In the genomic region with DNA sequence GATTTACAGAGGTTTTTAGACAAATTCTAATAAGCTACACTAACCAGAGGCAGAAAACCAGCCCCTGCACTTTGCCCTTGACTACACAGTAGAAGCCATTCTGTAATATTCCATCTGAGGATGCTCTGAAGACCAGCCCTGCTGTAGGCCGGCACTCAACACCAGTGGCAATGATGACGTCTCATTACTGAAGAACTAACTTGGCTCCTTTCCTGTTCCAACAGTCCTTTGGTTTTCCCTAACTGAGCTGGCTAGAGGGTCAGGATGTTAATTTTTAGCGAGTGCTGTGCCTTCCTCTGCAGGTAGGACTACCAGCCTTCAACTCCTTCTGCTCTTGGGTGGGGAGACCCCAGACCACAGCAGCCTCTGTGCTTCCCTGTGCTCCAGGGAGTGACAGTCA, we compare ENCODE assay signal across 33 mouse cellular contexts. TPM values are rescaled to one million over a fixed set of nuclear protein-coding genes. Genes with fewer than 3 reads are reported as not detected.
DNase-seq lines count a peak whose midpoint lies in the region; ATAC-seq lines count a peak whose summit lies in the region.
"Had no signal": no experiment of that assay in that cellular context is flagged by ENCODE, and none has a peak within 500 bp of the region (broad histone marks: within the 10 kb centered on the region; RNA-seq: fewer than 3 reads in every experiment).

No protein-coding gene starts in this region.

- WGBS in heart, embryonic 10.5 days: 49% methylated on average over 3 of the region's 3 CpGs
- 50% methylated on average over 3 of the region's 3 CpGs for WGBS in heart, embryonic 11.5 days (ENCODE audit: insufficient replicate concordance)
- 50% methylated on average over 3 of the region's 3 CpGs for WGBS in kidney, embryonic 16.5 days
- 56% methylated on average over 3 of the region's 3 CpGs for WGBS in midbrain, embryonic 10.5 days
- 51% methylated on average over 3 of the region's 3 CpGs for WGBS in midbrain, embryonic 16.5 days

- peak overlapping the region; percentile 60; the same call in 1 of the 2 replicates for H3K27ac ChIP-seq in heart, embryonic 10.5 days
- no peak overlapping the region for H3K27ac ChIP-seq in heart, embryonic 11.5 days (ENCODE audit: low read depth, low read length)
- H3K27ac ChIP-seq in kidney, embryonic 16.5 days (ENCODE audit: low read length): peak overlapping the region; percentile 40; the same call in 1 of the 2 replicates
- 0 out of 2 replicates have a peak overlapping the region, but pooled peaks have one; percentile 28 for H3K27ac ChIP-seq in midbrain, embryonic 10.5 days (replicated peaks)
- no peak overlapping the region for H3K27ac ChIP-seq in midbrain, embryonic 16.5 days (ENCODE audit: low read length)
- H3K27ac ChIP-seq: embryonic facial prominence, embryonic 13.5 days; hindbrain, embryonic 15.5 days; liver, embryonic 12.5 days; midbrain, embryonic 12.5 days; neural tube, embryonic 13.5 days; stomach, postnatal 0 days had no signal

- H3K4me1 ChIP-seq in heart, embryonic 10.5 days: peaks cover 10% of the 10 kb centered on the region
- no peaks in the 10 kb centered on the region for H3K4me1 ChIP-seq in heart, embryonic 11.5 days (ENCODE audit: control insufficient read depth, insufficient read depth, low read length)
- H3K4me1 ChIP-seq in kidney, embryonic 16.5 days (ENCODE audit: insufficient read depth, low read length): peaks cover 9% of the 10 kb centered on the region; the same call in 1 of the 2 replicates
- peaks cover 32% of the 10 kb centered on the region for H3K4me1 ChIP-seq in midbrain, embryonic 10.5 days
- H3K4me1 ChIP-seq in midbrain, embryonic 16.5 days (ENCODE audit: control insufficient read depth, insufficient read depth, low read length): peaks cover 8% of the 10 kb centered on the region; the same call in 1 of the 2 replicates
- H3K4me1 ChIP-seq: liver, embryonic 12.5 days had no signal

- H3K4me2 ChIP-seq in heart, embryonic 11.5 days: no peak overlapping the region
- H3K4me2 ChIP-seq in kidney, embryonic 16.5 days (replicated peaks; ENCODE audit: low read depth, low read length): no peak overlapping the region
- no peak overlapping the region for H3K4me2 ChIP-seq in midbrain, embryonic 16.5 days (ENCODE audit: low read length)
- H3K4me2 ChIP-seq: embryonic facial prominence, embryonic 13.5 days; heart, embryonic 12.5 days; hindbrain, embryonic 15.5 days; liver, embryonic 12.5 days; midbrain, embryonic 12.5 days; neural tube, embryonic 13.5 days had no signal

- no peak overlapping the region for H3K4me3 ChIP-seq in heart, embryonic 10.5 days
- H3K4me3 ChIP-seq in heart, embryonic 11.5 days (ENCODE audit: low read depth, low read length): no peak overlapping the region
- no peak overlapping the region for H3K4me3 ChIP-seq in kidney, embryonic 16.5 days (ENCODE audit: low read length)
- no peak overlapping the region for H3K4me3 ChIP-seq in midbrain, embryonic 10.5 days
- H3K4me3 ChIP-seq in midbrain, embryonic 16.5 days (ENCODE audit: low read depth, low read length): no peak overlapping the region
- H3K4me3 ChIP-seq: embryonic facial prominence, embryonic 13.5 days; heart, embryonic 12.5 days; hindbrain, embryonic 15.5 days; liver, embryonic 12.5 days; midbrain, embryonic 12.5 days; neural tube, embryonic 13.5 days had no signal

- no peak overlapping the region for H3K9ac ChIP-seq in heart, embryonic 11.5 days (ENCODE audit: low read depth, low read length)
- H3K9ac ChIP-seq in kidney, embryonic 16.5 days (replicated peaks; ENCODE audit: low read length): peak overlapping the region; percentile 17; the same call in 1 of the 2 replicates
- H3K9ac ChIP-seq in midbrain, embryonic 16.5 days (ENCODE audit: low read depth, low read length): no peak overlapping the region
- H3K9ac ChIP-seq: embryonic facial prominence, embryonic 13.5 days; forebrain, postnatal 0 days; heart, embryonic 12.5 days; hindbrain, embryonic 15.5 days; liver, embryonic 12.5 days; liver, postnatal 0 days; midbrain, embryonic 12.5 days; neural tube, embryonic 13.5 days had no signal

- DNase-seq in heart, embryonic 10.5 days (ENCODE audit: low spot score): no peak
- no peak for DNase-seq in kidney, postnatal 14 days
- no peak for DNase-seq in midbrain, embryonic 10.5 days (ENCODE audit: low spot score)
- no peak for DNase-seq in frontal cortex, postnatal 36 days (ENCODE audit: low spot score in 2 of 2)
- DNase-seq: adrenal gland, postnatal 25 days; cerebellum, adult 11-12 months; cerebellum, adult 9-11 months; embryo, embryonic 11 days; forebrain, postnatal 0 days; gastrocnemius, postnatal 10 days; heart, postnatal 4 days; kidney, adult 18-20 months; left cerebral cortex, postnatal 4 days; liver, postnatal 0 days; right cerebral cortex, postnatal 4 days; thymus, adult 18-20 months; thymus, postnatal 25 days had no signal

- ATAC-seq in heart, embryonic 11.5 days (replicated peaks; ENCODE audit: insufficient number of reproducible peaks, low FRiP score, low TSS enrichment): no peak
- no peak for ATAC-seq in kidney, embryonic 16.5 days (ENCODE audit: low FRiP score, low TSS enrichment)
- ATAC-seq in midbrain, embryonic 16.5 days: no peak
- ATAC-seq: forebrain, postnatal 0 days; inflammation-experienced regulatory T-cells, adult 6 months; liver, embryonic 12.5 days; liver, postnatal 0 days; Patski had no signal

- no peaks in the 10 kb centered on the region for H3K27me3 ChIP-seq in heart, embryonic 10.5 days (ENCODE audit: insufficient read depth, poor library complexity, severe bottlenecking)
- H3K27me3 ChIP-seq in heart, embryonic 11.5 days (ENCODE audit: control insufficient read depth, insufficient read depth, low read length): no peaks in the 10 kb centered on the region
- H3K27me3 ChIP-seq in kidney, embryonic 16.5 days (ENCODE audit: insufficient read depth, low read length): no peaks in the 10 kb centered on the region
- no peaks in the 10 kb centered on the region for H3K27me3 ChIP-seq in midbrain, embryonic 10.5 days (ENCODE audit: low read depth, poor library complexity, severe bottlenecking)
- H3K27me3 ChIP-seq in midbrain, embryonic 16.5 days (ENCODE audit: control insufficient read depth, insufficient read depth, low read depth, low read length): no peaks in the 10 kb centered on the region
- H3K27me3 ChIP-seq: embryonic facial prominence, embryonic 13.5 days; heart, embryonic 12.5 days; hindbrain, embryonic 15.5 days; midbrain, embryonic 12.5 days; neural tube, embryonic 13.5 days; Patski had no signal

- no peaks in the 10 kb centered on the region for H3K9me3 ChIP-seq in heart, embryonic 10.5 days
- H3K9me3 ChIP-seq in heart, embryonic 11.5 days (replicated peaks; ENCODE audit: control insufficient read depth, low read length): no peaks in the 10 kb centered on the region
- H3K9me3 ChIP-seq in kidney, embryonic 16.5 days (ENCODE audit: low read length): no peaks in the 10 kb centered on the region
- no peaks in the 10 kb centered on the region for H3K9me3 ChIP-seq in midbrain, embryonic 10.5 days (replicated peaks)
- no peaks in the 10 kb centered on the region; the same call in 1 of the 2 replicates for H3K9me3 ChIP-seq in midbrain, embryonic 16.5 days (replicated peaks; ENCODE audit: control insufficient read depth, low read length, poor library complexity, severe bottlenecking)
- H3K9me3 ChIP-seq: embryonic facial prominence, embryonic 13.5 days; hindbrain, embryonic 15.5 days; liver, embryonic 12.5 days; midbrain, embryonic 12.5 days; neural tube, embryonic 13.5 days had no signal

- no peaks in the 10 kb centered on the region for H3K36me3 ChIP-seq in heart, embryonic 10.5 days
- H3K36me3 ChIP-seq in heart, embryonic 11.5 days (ENCODE audit: control insufficient read depth, insufficient read depth, low read length): no peaks in the 10 kb centered on the region
- H3K36me3 ChIP-seq in kidney, embryonic 16.5 days (ENCODE audit: insufficient read depth, low read length): no peaks in the 10 kb centered on the region
- no peaks in the 10 kb centered on the region for H3K36me3 ChIP-seq in midbrain, embryonic 10.5 days
- H3K36me3 ChIP-seq in midbrain, embryonic 16.5 days (ENCODE audit: control insufficient read depth, insufficient read depth, low read length): no peaks in the 10 kb centered on the region
- H3K36me3 ChIP-seq: embryonic facial prominence, embryonic 13.5 days; heart, embryonic 12.5 days; hindbrain, embryonic 15.5 days; liver, embryonic 12.5 days; midbrain, embryonic 12.5 days; neural tube, embryonic 13.5 days had no signal

RNA-seq across cellular contexts. Expression of gene Spp2, which starts 47.9 kb away (rescaled TPM):
- 0.28 and 7.4 TPM in 2 replicates for polyA plus RNA-seq in heart, embryonic 10.5 days (2016; fragmentation: Nextera tagmentation; extraction: Ambion mirVana)
- 0.66 and 1.6 TPM in 2 replicates for polyA plus RNA-seq in heart, embryonic 11.5 days (2014; fragmentation: Nextera tagmentation; extraction: Ambion mirVana)
- 111 and 141 TPM in 2 replicates for polyA plus RNA-seq in kidney, embryonic 16.5 days (2015; fragmentation: Nextera tagmentation; extraction: Ambion mirVana)
- not detected in 2 replicates for polyA plus RNA-seq in midbrain, embryonic 10.5 days (2016; fragmentation: Nextera tagmentation; extraction: Ambion mirVana)
- polyA plus RNA-seq in midbrain, embryonic 16.5 days (2015; fragmentation: Nextera tagmentation; extraction: Ambion mirVana): 0.74 and 1.8 TPM in 2 replicates
- polyA plus RNA-seq: embryonic facial prominence, embryonic 13.5 days; forebrain, embryonic 11.5 days; gonadal fat pad, adult 2 months; inflammation-experienced regulatory T-cells, adult 6 months; midbrain, embryonic 12.5 days had no signal

RNA-seq across cellular contexts. Expression of gene Glrp1, which starts 55.2 kb away (rescaled TPM):
- 0.10 TPM in 1 of 2 replicates, not detected in the other for polyA plus RNA-seq in heart, embryonic 10.5 days (2016; fragmentation: Nextera tagmentation; extraction: Ambion mirVana)
- 0.10 TPM in 1 of 2 replicates, not detected in the other for polyA plus RNA-seq in heart, embryonic 11.5 days (2014; fragmentation: Nextera tagmentation; extraction: Ambion mirVana)
- not detected in 2 replicates for polyA plus RNA-seq in kidney, embryonic 16.5 days (2015; fragmentation: Nextera tagmentation; extraction: Ambion mirVana)
- polyA plus RNA-seq in midbrain, embryonic 10.5 days (2016; fragmentation: Nextera tagmentation; extraction: Ambion mirVana): not detected in 2 replicates
- polyA plus RNA-seq in midbrain, embryonic 16.5 days (2015; fragmentation: Nextera tagmentation; extraction: Ambion mirVana): not detected in 2 replicates
- polyA plus RNA-seq: embryonic facial prominence, embryonic 13.5 days; forebrain, embryonic 11.5 days; hindbrain, embryonic 15.5 days; inflammation-experienced regulatory T-cells, adult 6 months; limb, embryonic 14.5 days; liver, embryonic 12.5 days; midbrain, embryonic 12.5 days; neural tube, embryonic 13.5 days; Patski; spleen, adult 2 months; stomach, postnatal 0 days had no signal

Comparison
In these comparisons a context has a peak if more than half of its experiments do, and no peak if none do; other contexts are left out.
1. H3K27ac ChIP-seq: peak in heart, embryonic 10.5 days (single experiment), kidney, embryonic 16.5 days (single experiment) and midbrain, embryonic 10.5 days (single experiment); none in heart, embryonic 11.5 days (single experiment) and midbrain, embryonic 16.5 days (single experiment).
2. RNA of gene Spp2, which starts 47.9 kb away (polyA plus RNA-seq): 111 to 141 TPM in kidney, embryonic 16.5 days; 0.28 to 7.4 TPM in heart, embryonic 10.5 days, 0.66 to 1.6 TPM in heart, embryonic 11.5 days, 0.74 to 1.8 TPM in midbrain, embryonic 16.5 days and not detected in midbrain, embryonic 10.5 days; every median in the first group is over 10 times any median in the second.